Mouse (Mus musculus) liver, adult 2 months (tissue): Measurements from ENCODE around the gene Rab5if. TPM values are rescaled to one million over a fixed set of nuclear protein-coding genes. Genes with fewer than 3 reads are reported as not detected.
"Not testable (repeated sequence)": the region's sequence is repeated elsewhere in the genome, so short reads cannot be mapped to it uniquely, and the experiment has no call there.

ENCODE experiments used
- DNase-seq: peaks from one replicate; pipeline ENCODE4 v3.0.0-alpha.2; 2011; ENCODE audit warnings: low read depth, low spot score; ENCODE audit errors: extremely low read depth
- H3K27ac ChIP-seq: fragments of 200-500 bp; replicated peaks from 2 replicates; pipeline ENCODE4 v1.5.1; 2012; ENCODE audit warnings: low read depth, mild to moderate bottlenecking, control low read depth, inconsistent platforms, low read length; ENCODE audit not compliant: insufficient read depth
- H3K27me3 ChIP-seq: fragments of 200-500 bp; 2 replicates; pipeline ENCODE4 v1.6.1; 2012; ENCODE audit warnings: mild to moderate bottlenecking, moderate library complexity, low read length, inconsistent platforms; ENCODE audit not compliant: control insufficient read depth, insufficient read depth
- H3K36me3 ChIP-seq: fragments of 200-500 bp; 2 replicates; pipeline ENCODE4 v1.6.1; 2012; ENCODE audit warnings: low read length, inconsistent platforms; ENCODE audit not compliant: control insufficient read depth, insufficient read depth
- H3K4me1 ChIP-seq: fragments of 200-500 bp; 2 replicates; pipeline ENCODE4 v1.6.1; 2011; ENCODE audit warnings: low read length; ENCODE audit not compliant: control insufficient read depth, insufficient read depth
- H3K4me3 ChIP-seq: fragments of 200-500 bp; 2 replicates; pipeline ENCODE4 v1.5.1; 2011; ENCODE audit warnings: low read depth, mild to moderate bottlenecking, control low read depth, low read length, moderate library complexity; ENCODE audit not compliant: insufficient read depth
- H3K79me2 ChIP-seq: fragments of 200-500 bp; 2 replicates; pipeline ENCODE4 v1.6.1; 2012; ENCODE audit warnings: inconsistent platforms, mild to moderate bottlenecking, low read length, moderate library complexity; ENCODE audit not compliant: control insufficient read depth, insufficient read depth
- H3K9ac ChIP-seq: fragments of 200-500 bp; 2 replicates; pipeline ENCODE4 v1.6.1; 2012; ENCODE audit warnings: low read depth, mild to moderate bottlenecking, control low read depth, inconsistent platforms, low read length
- CTCF ChIP-seq: fragments of 200-500 bp; IDR thresholded peaks from 2 replicates; pipeline ENCODE4 v1.5.1; 2011; ENCODE audit warnings: low read depth, low read length, control low read depth
- POLR2A ChIP-seq: fragments of 200-500 bp; IDR thresholded peaks from 2 replicates; pipeline ENCODE4 v1.6.1; 2011; ENCODE audit warnings: low read length, control low read depth; ENCODE audit not compliant: insufficient read depth; ENCODE audit errors: extremely low read depth
- WGBS: fragments of 180-500 bp; shearing (Covaris S2); methylation state at CpG from one replicate; pipeline ENCODE4 v1.1.7; 2018; 5-methylcytosine and 5-hydroxymethylcytosine counted together
- polyA plus RNA-seq: library from polyadenylated mRNA; depleted of rRNA; stranded (reverse); fragments of >200 nt; gene quantifications from 2 replicates; pipeline ENCODE4 v1.2.3, GENCODE M21; 2012
- total RNA-seq: library from RNA; depleted of rRNA; stranded (reverse); fragments of >200 nt; gene quantifications from 2 replicates; pipeline ENCODE4 v1.2.3, GENCODE M21; 2014

Rab5if gene
- total and polyA plus RNA-seq, 2 experiments, result 122 to 149 TPM

DNA sequence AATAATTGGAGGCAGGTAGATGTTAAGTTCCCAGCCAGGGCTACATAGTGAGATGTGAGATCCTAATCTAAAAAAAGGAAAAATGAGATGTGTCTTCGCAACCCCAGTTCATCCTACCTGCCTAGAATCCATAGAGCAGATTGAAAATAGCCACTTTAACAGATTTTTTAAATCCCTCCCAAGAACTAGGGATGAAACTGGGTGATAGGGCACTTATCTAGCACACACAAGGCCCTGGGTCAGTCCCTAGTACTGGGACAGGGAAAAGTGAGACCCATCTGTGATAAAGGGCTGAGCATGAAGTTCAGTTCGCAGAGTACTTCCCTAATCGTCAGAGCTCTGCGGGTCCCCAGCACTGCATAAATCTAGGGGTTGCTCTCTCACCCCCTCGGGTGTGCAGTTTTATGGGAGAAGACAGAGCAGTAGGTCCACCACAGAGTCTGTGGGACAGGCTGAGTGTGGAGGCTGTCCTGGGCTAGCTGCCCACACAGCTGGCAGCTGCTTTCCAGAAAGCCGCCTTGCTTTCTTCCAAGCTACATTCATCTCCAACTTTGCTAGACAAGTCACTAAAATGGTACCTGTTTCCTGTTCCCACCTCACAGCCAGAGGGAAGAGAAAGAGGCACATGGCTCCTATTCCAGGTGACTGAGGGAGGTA lies 14.3 kb upstream of the Rab5if start:
- TF ChIP-seq CTCF (no peak), POLR2A (no peak)
- 66% methylated on average over 6 of the region's 6 CpGs for WGBS
- DNase-seq, result no peak

DNA sequence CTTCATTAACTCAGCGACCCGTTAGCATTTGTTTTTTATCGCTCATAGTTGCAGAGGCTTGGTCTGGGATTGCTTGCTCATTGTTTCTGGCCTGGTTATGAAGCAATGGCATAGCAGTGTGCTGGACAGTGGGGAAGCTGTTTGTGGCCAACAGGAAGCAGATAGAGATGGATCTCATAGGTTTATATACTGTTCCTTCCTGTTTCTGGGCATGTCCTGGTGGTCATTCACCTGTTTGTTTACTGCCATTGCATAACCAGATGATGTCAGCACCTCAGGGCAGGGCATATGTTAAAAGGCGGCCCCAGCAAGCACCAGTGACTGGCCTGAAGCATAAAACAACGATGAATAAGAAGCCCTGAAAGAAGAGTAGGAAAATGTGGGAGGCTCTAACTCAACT lies 12.4 kb upstream of the Rab5if start:
- no peaks in the 10 kb centered on the region for H3K27me3 ChIP-seq
- no peaks in the 10 kb centered on the region for H3K79me2 ChIP-seq
- no peaks in the 10 kb centered on the region for H3K36me3 ChIP-seq
- 27% methylated on average over 5 of the region's 5 CpGs for WGBS
- no peak overlapping the region for H3K4me3 ChIP-seq
- 0 out of 2 replicates have a peak, but pooled peaks cover 3% of the 10 kb centered on the region for H3K4me1 ChIP-seq
- no peak for TF ChIP-seq POLR2A
- no peak for TF ChIP-seq CTCF
- H3K27ac ChIP-seq, result no peak overlapping the region
- no peak overlapping the region for H3K9ac ChIP-seq
- DNase-seq, result peak; percentile 68

More for the DNA sequence above, 14.3 kb upstream of the Rab5if start:
- H3K36me3 ChIP-seq, result no peaks in the 10 kb centered on the region
- H3K79me2 ChIP-seq, result no peaks in the 10 kb centered on the region
- no peak overlapping the region for H3K9ac ChIP-seq
- no peak overlapping the region for H3K4me3 ChIP-seq
- no peaks in the 10 kb centered on the region for H3K27me3 ChIP-seq
- no peak overlapping the region for H3K27ac ChIP-seq
- H3K4me1 ChIP-seq, result 0 out of 2 replicates have a peak, but pooled peaks cover 3% of the 10 kb centered on the region

DNA sequence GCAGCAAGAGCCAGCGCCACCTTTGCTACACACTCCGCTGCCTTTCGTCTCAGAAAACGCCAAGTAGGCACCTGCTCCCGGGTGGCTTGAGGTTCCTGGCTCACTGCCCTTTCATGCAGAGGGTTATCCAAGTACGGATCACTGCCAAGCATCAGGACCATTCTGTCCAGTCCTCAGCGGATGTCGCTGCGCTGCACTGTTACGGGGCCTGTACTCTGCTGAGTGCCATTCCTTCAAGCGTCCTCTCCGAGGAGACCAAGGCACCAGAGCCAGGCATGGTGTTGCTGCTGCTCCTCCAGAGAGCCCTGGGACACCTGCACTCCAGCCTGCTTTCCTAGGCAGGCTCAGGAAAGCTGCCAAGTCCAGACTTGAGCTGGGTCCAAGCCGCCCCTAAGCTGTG lies 9.3 kb upstream of the Rab5if start:
- H3K27ac ChIP-seq, H3K4me3 ChIP-seq, H3K27me3 ChIP-seq, H3K36me3 ChIP-seq, H3K4me1 ChIP-seq, H3K9ac ChIP-seq, DNase-seq, H3K79me2 ChIP-seq: not testable (repeated sequence)
- WGBS, result 77% methylated on average over 9 of the region's 13 CpGs

DNA sequence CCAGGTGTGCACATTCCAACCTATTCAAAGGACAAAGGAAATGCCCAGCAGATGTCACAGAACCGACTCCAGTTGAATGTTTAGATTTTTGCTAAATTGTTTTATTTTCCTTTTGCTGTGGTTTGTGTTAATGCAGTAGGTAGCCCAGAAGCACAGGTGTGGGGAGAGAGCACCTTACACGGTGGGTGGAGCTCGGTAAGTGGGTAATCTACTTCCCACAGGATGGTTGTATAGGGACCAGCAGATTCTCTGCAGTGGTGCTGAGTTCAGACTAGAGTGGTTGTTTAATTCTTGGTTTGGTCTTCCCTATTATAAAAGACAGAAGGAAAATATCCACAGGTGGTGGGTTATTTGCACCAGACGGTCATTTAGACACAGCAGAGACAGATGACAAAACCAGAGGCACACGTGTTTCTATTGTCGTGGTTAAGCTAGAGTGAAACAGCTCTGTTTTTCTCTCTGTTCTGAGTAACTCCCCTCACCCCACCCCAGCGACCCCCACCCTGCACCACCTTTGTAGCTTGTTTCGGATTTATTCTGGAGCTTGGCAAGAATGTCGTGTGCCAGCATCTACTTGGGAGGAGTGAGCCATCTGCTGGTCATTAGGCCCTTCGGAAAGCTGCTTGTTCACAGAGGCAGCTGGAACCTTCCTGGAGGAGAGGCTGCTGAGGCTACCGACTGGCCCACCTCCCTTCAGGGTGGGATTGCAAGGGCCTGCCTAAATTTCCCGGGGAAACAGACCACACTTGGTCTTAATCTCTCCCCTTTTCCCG lies 8.7 kb upstream of the Rab5if start:
- peak; percentile 24 for DNase-seq
- not testable (repeated sequence) for H3K36me3 ChIP-seq, H3K9ac ChIP-seq, H3K27ac ChIP-seq, H3K79me2 ChIP-seq, H3K4me3 ChIP-seq, H3K4me1 ChIP-seq, H3K27me3 ChIP-seq
- 59% methylated on average over 13 of the region's 13 CpGs for WGBS
- peak; percentile 49; the same call in 1 of the 2 replicates for TF ChIP-seq CTCF

DNA sequence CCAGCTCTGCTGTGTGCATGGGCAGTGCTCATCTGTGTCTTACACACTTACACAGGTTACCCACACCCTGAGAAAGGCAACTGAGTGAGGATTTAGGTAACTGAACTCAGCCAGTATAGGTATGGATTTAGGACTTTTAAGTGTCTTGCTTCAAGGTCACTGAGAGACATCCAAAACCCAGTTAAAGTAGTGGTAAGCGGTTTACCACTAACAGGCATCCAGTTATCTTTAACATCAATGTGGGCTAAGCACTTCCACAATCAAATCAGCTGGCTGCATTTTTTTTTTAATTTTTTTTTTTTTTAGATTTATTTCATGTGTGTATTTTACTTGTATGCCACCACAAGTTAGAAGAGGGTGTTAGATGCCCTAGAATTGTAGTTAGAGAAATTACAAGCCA lies 6.6 kb upstream of the Rab5if start:
- 95% methylated on average over 1 of the region's 1 CpGs for whole genome bisulfite sequencing
- peaks cover 3% of the 10 kb centered on the region; the same call in 1 of the 2 replicates for H3K36me3 ChIP-seq
- no peaks in the 10 kb centered on the region for H3K4me1 ChIP-seq
- TF ChIP-seq POLR2A (no peak), CTCF (no peak)
- no peaks in the 10 kb centered on the region; the same call in 1 of the 2 replicates for H3K79me2 ChIP-seq
- H3K27ac ChIP-seq, result no peak overlapping the region
- DNase-seq, result no peak
- no peaks in the 10 kb centered on the region for H3K27me3 ChIP-seq
- H3K9ac ChIP-seq, result no peak overlapping the region
- no peak overlapping the region for H3K4me3 ChIP-seq

DNA sequence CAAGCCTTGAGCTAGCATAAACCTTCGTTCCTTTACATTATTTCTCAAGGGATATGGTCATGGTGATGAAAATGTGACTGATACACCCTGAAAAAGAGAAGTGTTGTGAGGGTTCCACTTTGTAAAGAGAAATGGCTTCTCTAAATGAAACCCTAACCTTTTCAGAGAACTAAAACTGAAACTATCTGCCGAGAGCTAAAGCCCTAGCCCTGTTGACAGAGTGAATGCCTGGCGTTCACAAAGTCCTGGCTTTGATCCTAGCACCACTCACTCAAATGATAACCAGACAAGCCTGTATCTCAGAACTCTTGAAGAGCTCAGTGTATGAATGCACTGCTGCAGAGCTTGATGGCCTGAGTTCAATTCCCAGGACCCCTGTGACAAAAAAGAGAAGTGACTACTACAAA lies 5.5 kb upstream of the Rab5if start:
- 0 out of 2 replicates have a peak overlapping the region, but pooled peaks have one; percentile 52 for H3K27ac ChIP-seq
- H3K36me3 ChIP-seq, result peaks cover 3% of the 10 kb centered on the region; the same call in 1 of the 2 replicates
- H3K9ac ChIP-seq, result no peak overlapping the region
- no peaks in the 10 kb centered on the region; the same call in 1 of the 2 replicates for H3K79me2 ChIP-seq
- H3K4me3 ChIP-seq, result no peak overlapping the region
- DNase-seq, result peak; percentile 15
- 25% methylated on average over 3 of the region's 3 CpGs for WGBS
- H3K27me3 ChIP-seq, result no peaks in the 10 kb centered on the region
- TF ChIP-seq POLR2A (no peak), CTCF (no peak)
- 0 out of 2 replicates have a peak, but pooled peaks cover 2% of the 10 kb centered on the region for H3K4me1 ChIP-seq
